Mouse (Mus musculus) embryonic facial prominence, embryonic 11.5 days (tissue): ENCODE results near the gene Plcg2. TPM values are rescaled to one million over a fixed set of nuclear protein-coding genes. Genes with fewer than 3 reads are reported as not detected.

Experiments used
- ATAC-seq: fragments of 200-750 bp; cut with Nextera tagmentation; replicated peaks from 2 replicates; pipeline ENCODE4 v1.8.0; 2017; ENCODE audit warnings: low read depth; ENCODE audit not compliant: insufficient number of reproducible peaks, low FRiP score, low TSS enrichment
- DNase-seq: peaks from one replicate; pipeline ENCODE4 v3.0.0-alpha.2; 2015; ENCODE audit warnings: low spot score
- H3K27ac ChIP-seq: fragments of 300-500 bp; sonication (generic); replicated peaks from 2 replicates; pipeline ENCODE4 v1.5.1; 2014; ENCODE audit warnings: mild to moderate bottlenecking, low read depth, low read length, control low read depth
- H3K27me3 ChIP-seq: fragments of 300-500 bp; sonication (generic); 2 replicates; pipeline ENCODE4 v1.6.1; 2014; ENCODE audit warnings: mild to moderate bottlenecking, low read length, moderate library complexity, mixed read lengths; ENCODE audit not compliant: control insufficient read depth, insufficient read depth
- H3K36me3 ChIP-seq: fragments of 300-500 bp; sonication (generic); replicated peaks from 2 replicates; pipeline ENCODE4 v1.6.1; 2014; ENCODE audit warnings: low read depth, mild to moderate bottlenecking, low read length, moderate library complexity, mixed read lengths; ENCODE audit not compliant: control insufficient read depth, insufficient read depth
- H3K4me1 ChIP-seq: fragments of 300-500 bp; sonication (generic); 2 replicates; pipeline ENCODE4 v1.6.1; 2014; ENCODE audit warnings: low read length, mixed read lengths; ENCODE audit not compliant: control insufficient read depth, insufficient read depth
- H3K4me2 ChIP-seq: fragments of 300-500 bp; sonication (generic); 2 replicates; pipeline ENCODE4 v1.6.1; 2014; ENCODE audit warnings: low read depth, mild to moderate bottlenecking, control low read depth, low read length, moderate library complexity
- H3K4me3 ChIP-seq: fragments of 300-500 bp; sonication (generic); 2 replicates; pipeline ENCODE4 v1.5.1; 2014; ENCODE audit warnings: low read depth, low read length, control low read depth
- H3K9ac ChIP-seq: fragments of 300-500 bp; sonication (generic); replicated peaks from 2 replicates; pipeline ENCODE4 v1.6.1; 2014; ENCODE audit warnings: mild to moderate bottlenecking, control low read depth, low read length
- H3K9me3 ChIP-seq: fragments of 300-500 bp; sonication (generic); replicated peaks from 2 replicates; pipeline ENCODE4 v1.6.1; 2016; ENCODE audit warnings: mild to moderate bottlenecking, low read length, inconsistent platforms, mixed read lengths; ENCODE audit not compliant: control insufficient read depth
- WGBS: fragments of 180-500 bp; shearing (Covaris S2); extraction: QIAGEN DNeasy Blood & Tissue Kit; methylation state at CpG from one replicate; pipeline ENCODE4 v1.1.7; 2014; 5-methylcytosine and 5-hydroxymethylcytosine counted together
- polyA plus RNA-seq: library from polyadenylated mRNA; unstranded; fragments of >200 nt; fragmentation: Nextera tagmentation; extraction: Ambion mirVana; gene quantifications from 2 replicates; pipeline ENCODE4 v1.2.1, GENCODE M21; 2014

The Plcg2 gene
- 1.8 and 2.4 TPM in 2 replicates for polyA plus RNA-seq

GRCm38 (mm10) chr8:117498179-117498914 is at the start of gene Plcg2:
TSS of gene Plcg2 (plus strand) at chr8:117498291.
- H3K36me3 ChIP-seq = no peaks in the 10 kb centered on the region
- WGBS = under 1% methylated on average over 62 of the region's 62 CpGs
- H3K9ac ChIP-seq = peak within 1 kb of the TSS; percentile 58
- H3K27ac ChIP-seq = no peak within 1 kb of the TSS
- ATAC-seq (peak; percentile 61; the same call in 1 of the 2 replicates), DNase-seq (peak; percentile 59)
- H3K4me3 ChIP-seq = peak within 1 kb of the TSS; percentile 61
- peak within 1 kb of the TSS; percentile 100 for H3K4me2 ChIP-seq
- peaks cover 17% of the 10 kb centered on the region for H3K27me3 ChIP-seq
- no peaks in the 10 kb centered on the region for H3K9me3 ChIP-seq
- H3K4me1 ChIP-seq = no peaks in the 10 kb centered on the region

GRCm38 (mm10) chr8:117451072-117451471 is 47.0 kb upstream of the Plcg2 start:
- H3K27me3 ChIP-seq = no peaks in the 10 kb centered on the region
- WGBS = 81% methylated on average over 9 of the region's 9 CpGs
- no peak overlapping the region for H3K9ac ChIP-seq
- no peak for DNase-seq
- no peak overlapping the region for H3K4me2 ChIP-seq
- ATAC-seq = no peak
- no peaks in the 10 kb centered on the region for H3K4me1 ChIP-seq
- H3K36me3 ChIP-seq = peaks cover 5% of the 10 kb centered on the region
- H3K9me3 ChIP-seq = no peaks in the 10 kb centered on the region
- no peak overlapping the region for H3K27ac ChIP-seq
- H3K4me3 ChIP-seq = no peak overlapping the region

GRCm38 (mm10) chr8:117453974-117454373 is 44.1 kb upstream of the Plcg2 start:
- Histone ChIP-seq H3K27ac (no peak overlapping the region), H3K27me3 (no peaks in the 10 kb centered on the region), H3K4me3 (no peak overlapping the region), H3K4me1 (no peaks in the 10 kb centered on the region), H3K4me2 (no peak overlapping the region), H3K9me3 (no peaks in the 10 kb centered on the region), H3K9ac (no peak overlapping the region), H3K36me3 (peaks cover 5% of the 10 kb centered on the region)
- ATAC-seq = no peak
- 86% methylated on average over 6 of the region's 6 CpGs for WGBS
- peak; percentile 30 for DNase-seq

- H3K9me3 ChIP-seq = no peaks in the 10 kb centered on the region
- no peak overlapping the region for H3K9ac ChIP-seq
- no peaks in the 10 kb centered on the region for H3K4me1 ChIP-seq
- H3K4me2 ChIP-seq = no peak overlapping the region
- H3K27ac ChIP-seq = no peak overlapping the region
- WGBS = 94% methylated on average over 13 of the region's 14 CpGs
- no peak overlapping the region for H3K4me3 ChIP-seq
- DNase-seq (no peak), ATAC-seq (no peak)
- H3K27me3 ChIP-seq = no peaks in the 10 kb centered on the region
- H3K36me3 ChIP-seq = peaks cover 5% of the 10 kb centered on the region
These were observed 43.5 kb upstream of the Plcg2 start for GRCm38 (mm10) chr8:117454516-117455116.

DNA sequence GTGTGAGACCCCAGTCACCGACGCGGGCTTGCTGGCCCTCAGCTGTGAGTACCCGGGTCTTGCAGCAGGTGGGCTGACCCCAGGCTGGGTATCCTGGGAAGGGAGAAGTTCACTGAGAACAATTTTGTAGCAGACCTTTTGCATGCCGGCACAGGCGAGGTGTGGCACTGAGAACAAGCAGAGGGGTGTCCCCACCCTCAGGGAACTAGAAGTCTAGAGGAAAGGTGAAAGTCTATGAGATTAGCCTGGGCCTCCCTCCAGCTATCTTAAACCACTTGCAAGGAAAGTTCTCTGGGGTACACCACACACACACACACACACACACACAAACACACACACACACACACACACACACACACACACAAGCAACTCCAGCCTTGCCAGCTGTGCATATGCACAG is 42.4 kb upstream of the Plcg2 start:
- Histone ChIP-seq H3K4me3 (no peak overlapping the region), H3K4me2 (no peak overlapping the region), H3K27me3 (no peaks in the 10 kb centered on the region), H3K9me3 (no peaks in the 10 kb centered on the region), H3K9ac (no peak overlapping the region), H3K4me1 (no peaks in the 10 kb centered on the region), H3K27ac (no peak overlapping the region), H3K36me3 (peaks cover 5% of the 10 kb centered on the region)
- DNase-seq = no peak
- no peak for ATAC-seq
- WGBS = 93% methylated on average over 6 of the region's 6 CpGs

- H3K4me3 ChIP-seq = no peak overlapping the region
- H3K27ac ChIP-seq = no peak overlapping the region
- no peaks in the 10 kb centered on the region for H3K4me1 ChIP-seq
- H3K9me3 ChIP-seq = no peaks in the 10 kb centered on the region
- H3K27me3 ChIP-seq = no peaks in the 10 kb centered on the region
- WGBS = 54% methylated on average over 3 of the region's 5 CpGs
- H3K9ac ChIP-seq = no peak overlapping the region
- ATAC-seq (no peak), DNase-seq (peak; percentile 61)
- no peak overlapping the region for H3K4me2 ChIP-seq
- peaks cover 5% of the 10 kb centered on the region for H3K36me3 ChIP-seq
These were observed 39.7 kb upstream of the Plcg2 start for GRCm38 (mm10) chr8:117458440-117458839.

GRCm38 (mm10) chr8:117462701-117463284 is 35.3 kb upstream of the Plcg2 start:
- Histone ChIP-seq H3K27me3 (no peaks in the 10 kb centered on the region), H3K4me1 (no peaks in the 10 kb centered on the region), H3K4me3 (no peak overlapping the region), H3K4me2 (no peak overlapping the region), H3K27ac (no peak overlapping the region), H3K36me3 (no peaks in the 10 kb centered on the region), H3K9me3 (no peaks in the 10 kb centered on the region), H3K9ac (no peak overlapping the region)
- 74% methylated on average over 11 of the region's 11 CpGs for WGBS
- ATAC-seq = no peak
- DNase-seq = no peak

- Histone ChIP-seq H3K27ac (no peak overlapping the region), H3K4me3 (no peak overlapping the region), H3K36me3 (no peaks in the 10 kb centered on the region), H3K27me3 (no peaks in the 10 kb centered on the region), H3K4me1 (no peaks in the 10 kb centered on the region), H3K9me3 (no peaks in the 10 kb centered on the region), H3K9ac (no peak overlapping the region), H3K4me2 (no peak overlapping the region)
- 97% methylated on average over 6 of the region's 6 CpGs for WGBS
- no peak for DNase-seq
- no peak for ATAC-seq
These were observed 33.6 kb upstream of the Plcg2 start for GRCm38 (mm10) chr8:117464525-117464924.
